Mouse (Mus musculus) ES-CJ7 (cell line): Measurements from ENCODE around the gene Ccdc87.
A peak's percentile ranks its signal among the peaks of the same experiment; 100 is the strongest.

Experiments
- DNase-seq: peaks from one replicate; pipeline ENCODE4 v3.0.0; 2011; ENCODE audit warnings: low read depth, low spot score

Gene Ccdc87

DNA sequence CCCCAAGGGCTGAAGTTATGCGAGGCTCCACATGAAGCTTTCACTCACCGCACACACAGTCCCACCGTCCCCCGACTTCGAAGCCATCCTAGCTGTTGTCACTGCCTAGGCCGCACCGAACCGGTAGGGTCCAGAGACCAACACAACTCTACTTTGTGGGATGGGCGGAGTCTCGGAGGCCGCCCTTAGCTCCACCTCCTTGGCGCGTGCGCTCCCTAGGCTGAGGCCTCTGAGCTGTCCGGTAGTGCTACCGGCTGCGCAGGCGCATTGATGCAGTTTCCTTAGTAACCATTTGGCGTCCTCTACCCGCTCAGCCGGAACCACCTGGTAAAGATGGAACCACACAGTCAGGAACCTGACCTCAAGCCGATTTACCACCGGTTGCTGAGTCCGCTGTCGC is at the start of gene Ccdc87, which contains the start of gene Ccs:
TSS of gene Ccdc87 (plus strand) at position 218 of the 400 bp plus-strand sequence.
TSS of gene Ccs (minus strand) at position 184 of the 400 bp plus-strand sequence.
- peak; percentile 98 for DNase-seq

DNA sequence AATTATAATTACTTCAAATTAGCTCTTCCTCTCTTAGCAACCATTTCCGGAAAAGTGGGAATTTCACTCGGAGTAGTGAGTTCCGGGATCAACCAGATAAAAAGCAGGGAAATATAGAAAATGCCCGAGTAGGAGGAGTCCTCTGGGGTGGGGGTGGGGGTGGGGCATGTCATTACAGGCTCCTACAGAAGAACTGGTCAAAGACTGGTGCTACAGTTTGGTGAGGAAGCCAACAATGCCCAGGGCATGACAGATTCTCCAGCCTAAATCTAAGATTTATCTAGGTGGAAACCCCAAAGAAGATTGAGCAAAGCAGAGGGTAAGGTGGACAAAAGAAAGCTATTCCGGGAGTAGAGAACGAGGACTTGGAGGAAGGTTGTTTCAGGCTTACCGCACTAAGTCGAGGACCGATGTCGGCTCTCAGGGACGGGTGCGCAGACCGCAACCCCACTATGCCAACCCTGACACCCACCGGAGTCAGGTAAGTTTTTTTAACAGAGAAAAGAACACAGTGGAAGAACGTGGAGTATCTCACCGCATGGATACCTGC is 45.8 kb upstream of the Ccdc87 start:
- DNase-seq = no peak

DNA sequence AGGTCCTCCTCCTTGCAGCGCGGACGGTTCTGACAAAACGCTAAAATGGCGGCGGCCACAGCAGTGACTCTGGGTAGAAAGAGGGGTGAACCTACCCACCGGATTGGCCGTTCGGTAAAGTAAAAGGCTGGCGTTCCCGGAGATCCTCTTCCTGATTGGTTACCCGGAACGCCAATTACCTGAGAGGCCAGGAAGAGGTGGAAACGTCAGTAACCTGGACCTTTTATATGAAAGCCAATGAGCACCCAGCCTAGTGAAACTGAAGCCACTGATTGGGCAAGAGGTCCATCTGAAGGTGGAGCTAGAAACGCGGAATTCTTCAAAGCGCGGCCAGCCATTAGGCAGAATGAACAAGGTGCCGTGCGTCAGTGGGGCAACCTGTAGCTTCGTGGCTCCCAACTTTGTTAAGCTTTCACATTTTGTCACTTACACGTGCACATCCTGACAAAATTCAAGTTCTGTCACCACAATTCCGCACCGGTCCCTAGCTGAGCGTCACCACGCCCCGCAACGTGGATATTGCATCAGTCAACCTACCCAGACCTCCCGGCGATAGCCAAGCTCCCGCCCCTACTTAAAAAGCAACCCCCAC is 45.2 kb upstream of the Ccdc87 start, which contains the start of gene Rbm4:
TSS of gene Rbm4 (minus strand) at position 71 of the 592 bp plus-strand sequence.
- DNase-seq = peak; percentile 99

DNA sequence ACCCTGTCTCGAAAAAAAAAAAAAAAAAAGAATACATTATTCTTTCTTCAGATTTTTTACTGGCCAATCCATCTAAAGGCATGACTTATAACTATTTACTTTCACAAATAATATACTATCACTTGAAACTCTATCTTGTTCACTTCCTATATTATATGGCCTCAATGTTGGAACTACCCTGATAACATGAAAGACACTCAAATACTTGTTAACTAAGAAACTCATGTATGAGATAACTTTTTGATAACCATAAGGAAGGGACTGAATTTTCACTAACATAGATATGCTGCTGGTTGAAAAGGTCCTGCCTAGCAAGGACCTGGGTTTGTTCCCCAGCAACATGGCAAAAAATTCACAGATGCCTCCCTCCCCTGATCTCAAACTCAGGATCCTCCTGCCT is 43.2 kb upstream of the Ccdc87 start:
- no peak for DNase-seq

DNA sequence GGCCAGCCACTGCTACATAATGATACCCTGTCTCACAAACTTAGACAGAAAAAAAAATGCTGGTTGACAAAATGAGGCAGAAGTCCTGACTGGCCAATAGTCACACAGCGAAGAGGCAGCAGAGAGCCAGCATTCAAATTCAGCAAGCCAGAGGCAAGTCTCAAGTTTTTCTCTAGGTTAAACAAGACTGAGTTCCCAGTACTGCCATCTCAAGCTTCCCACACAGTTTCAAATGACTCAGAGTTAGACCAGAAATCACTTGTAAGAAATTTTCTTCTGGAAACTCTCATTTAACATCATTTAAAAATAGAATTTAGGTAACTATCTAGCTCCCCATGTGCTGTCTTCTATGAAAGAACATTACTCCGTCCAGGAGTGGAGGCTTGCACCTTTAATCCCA is 41.3 kb upstream of the Ccdc87 start:
- no peak for DNase-seq

DNA sequence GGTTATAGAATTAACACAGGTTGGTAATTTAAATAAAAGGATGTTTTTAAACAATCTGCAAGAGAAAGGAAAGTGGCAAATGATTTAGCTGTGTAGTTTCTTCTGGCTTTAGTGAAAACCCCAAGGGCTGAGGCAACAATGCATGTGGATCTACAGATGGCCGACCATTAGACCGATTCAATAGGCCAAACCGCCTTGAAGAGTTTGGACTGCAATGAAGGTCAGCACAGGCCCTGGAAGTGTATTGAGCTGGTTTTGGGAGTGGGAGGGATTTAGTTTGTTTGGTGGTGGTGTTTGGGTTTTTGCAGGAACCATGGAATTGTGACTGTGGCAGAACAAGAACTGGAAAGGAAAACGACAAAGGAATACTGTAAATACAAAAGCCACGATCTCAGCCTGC is 40.1 kb upstream of the Ccdc87 start:
- no peak for DNase-seq

DNA sequence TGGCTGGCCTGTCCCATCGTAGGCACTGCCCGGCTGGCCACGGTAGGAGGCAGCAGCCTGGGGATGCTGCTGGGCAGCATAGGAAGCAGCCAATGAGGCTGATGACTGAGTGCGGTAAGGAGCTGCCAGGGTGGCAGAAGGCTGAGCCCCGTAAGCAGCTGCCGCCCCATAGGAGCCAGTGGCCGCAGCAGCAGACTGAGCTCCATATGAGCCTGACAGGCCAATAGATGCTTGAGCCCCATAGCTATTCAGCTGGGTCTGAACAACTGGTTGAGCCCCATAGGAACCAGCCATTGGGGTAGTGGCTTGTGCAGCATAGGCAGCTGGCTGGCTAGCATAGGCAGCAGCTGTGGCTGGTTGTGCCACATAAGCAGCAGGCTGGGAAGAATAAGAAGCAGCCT is 36.5 kb upstream of the Ccdc87 start:
- DNase-seq = no peak

DNA sequence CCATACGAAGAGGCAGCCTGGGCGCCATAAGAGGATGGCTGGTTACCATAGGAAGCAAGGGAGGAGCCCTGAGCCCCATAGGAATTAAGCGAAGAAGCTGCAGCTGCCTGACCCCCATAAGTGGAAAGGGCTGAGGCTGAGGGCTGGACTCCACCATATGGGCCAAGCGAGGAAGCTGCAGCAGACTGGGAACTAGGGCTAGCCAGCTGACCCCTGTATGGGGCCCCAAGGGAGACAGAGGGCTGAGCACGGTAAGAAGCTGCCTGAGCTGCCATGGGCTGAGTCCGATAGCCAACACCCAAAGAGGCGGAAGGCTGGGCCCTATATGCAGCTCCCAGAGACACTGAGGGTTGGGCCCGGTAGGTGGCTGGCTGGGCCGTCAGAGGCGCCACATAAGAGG is 35.9 kb upstream of the Ccdc87 start:
- DNase-seq = no peak

DNA sequence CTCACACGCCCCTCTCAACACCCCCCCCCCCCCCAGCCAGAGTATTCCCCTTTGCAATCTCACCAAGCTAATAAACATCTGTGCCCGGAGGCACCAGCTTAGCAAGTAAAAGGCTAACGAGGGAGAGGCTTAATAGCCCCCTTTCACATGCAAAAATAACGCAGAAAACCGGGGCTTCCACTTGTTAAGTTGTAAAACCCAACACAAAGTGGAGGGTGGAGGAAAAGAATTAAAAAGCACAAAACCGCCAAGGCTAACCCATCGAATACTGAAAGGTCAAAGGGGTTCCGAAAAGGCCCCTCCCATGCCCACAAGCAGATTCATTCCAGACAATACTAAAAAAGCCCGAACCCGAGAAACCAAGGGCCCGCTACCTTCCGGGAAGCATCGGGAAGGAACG is 28.9 kb upstream of the Ccdc87 start:
- DNase-seq = peak; percentile 98

DNA sequence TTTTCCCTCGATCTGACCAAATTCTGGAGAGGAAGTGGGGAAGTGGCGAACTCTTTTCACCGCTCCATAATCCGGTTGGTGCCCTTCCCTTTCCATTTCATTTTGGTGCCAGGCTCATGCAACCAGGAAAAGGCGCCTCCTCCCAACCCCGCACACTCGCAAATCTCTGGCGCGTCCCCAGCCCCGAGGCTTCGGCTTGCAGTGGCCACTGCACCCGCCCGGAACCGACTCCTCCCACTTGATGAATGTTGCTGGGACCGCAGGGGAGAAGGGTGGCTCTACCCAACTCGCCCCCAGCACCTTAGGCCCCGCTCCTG is 28.5 kb upstream of the Ccdc87 start:
- DNase-seq = no peak

DNA sequence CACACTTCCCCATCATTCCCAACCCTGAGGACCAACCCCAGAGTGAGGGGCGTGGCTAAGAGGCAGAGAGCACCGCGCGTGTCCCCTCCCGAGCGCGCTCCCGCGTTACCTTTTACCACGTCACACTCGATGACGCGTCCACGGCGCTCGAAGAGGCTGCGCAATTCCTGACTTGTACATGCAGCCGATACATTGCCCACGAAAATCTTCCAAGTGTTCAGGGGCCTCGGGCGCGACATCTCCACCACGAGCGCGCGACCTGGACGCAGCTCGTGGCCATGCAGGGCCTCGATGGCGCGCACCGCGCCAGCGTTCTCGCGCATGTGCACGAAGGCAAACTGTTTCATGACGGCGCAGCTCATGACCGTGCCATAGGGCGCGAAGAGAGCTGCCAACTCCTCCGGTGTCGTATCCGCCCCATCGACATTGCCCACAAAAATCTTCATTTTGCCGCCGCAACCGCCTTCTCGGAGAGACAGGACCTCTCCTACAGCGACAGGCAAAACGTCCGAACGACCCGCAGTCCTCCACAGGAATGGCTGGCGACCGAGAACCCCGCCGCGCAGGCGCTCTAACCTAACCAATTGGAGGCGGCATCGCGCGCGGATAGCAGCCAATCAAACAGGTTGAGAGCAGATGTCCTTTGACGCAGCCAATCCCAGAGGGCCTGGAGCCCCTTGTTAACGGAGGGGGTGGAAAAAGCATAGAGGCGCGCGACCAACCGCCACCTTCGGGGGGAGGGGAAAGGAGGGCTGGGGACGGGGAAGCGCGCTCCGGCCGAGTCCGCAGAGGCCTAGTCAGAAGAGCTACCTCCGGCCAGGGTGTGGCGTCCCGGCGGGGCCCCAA is 27.9 kb upstream of the Ccdc87 start, which contains the start of the genes Gm21992 and Rbm14:
TSS of gene Gm21992 (minus strand) at position 550 of the 846 bp plus-strand sequence.
TSS of gene Rbm14 (minus strand) at position 572 of the 846 bp plus-strand sequence.
- peak; percentile 99 for DNase-seq

DNA sequence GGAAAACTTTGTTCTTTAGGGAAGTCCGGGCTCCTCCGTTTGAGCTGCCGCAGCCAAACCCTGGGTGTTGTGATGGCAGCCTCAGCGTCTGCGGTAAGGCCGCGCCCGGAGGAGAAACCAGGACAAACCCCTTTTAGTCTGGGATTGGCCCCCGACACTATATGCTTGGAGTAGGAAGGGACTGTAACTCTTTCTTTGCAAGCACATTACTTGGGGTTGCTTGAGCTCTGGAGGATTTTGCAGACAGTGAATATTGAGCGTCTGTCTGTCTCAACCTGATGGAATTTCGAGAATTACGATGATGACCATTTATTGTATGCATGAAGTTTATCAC is 27.3 kb upstream of the Ccdc87 start:
- no peak for DNase-seq

DNA sequence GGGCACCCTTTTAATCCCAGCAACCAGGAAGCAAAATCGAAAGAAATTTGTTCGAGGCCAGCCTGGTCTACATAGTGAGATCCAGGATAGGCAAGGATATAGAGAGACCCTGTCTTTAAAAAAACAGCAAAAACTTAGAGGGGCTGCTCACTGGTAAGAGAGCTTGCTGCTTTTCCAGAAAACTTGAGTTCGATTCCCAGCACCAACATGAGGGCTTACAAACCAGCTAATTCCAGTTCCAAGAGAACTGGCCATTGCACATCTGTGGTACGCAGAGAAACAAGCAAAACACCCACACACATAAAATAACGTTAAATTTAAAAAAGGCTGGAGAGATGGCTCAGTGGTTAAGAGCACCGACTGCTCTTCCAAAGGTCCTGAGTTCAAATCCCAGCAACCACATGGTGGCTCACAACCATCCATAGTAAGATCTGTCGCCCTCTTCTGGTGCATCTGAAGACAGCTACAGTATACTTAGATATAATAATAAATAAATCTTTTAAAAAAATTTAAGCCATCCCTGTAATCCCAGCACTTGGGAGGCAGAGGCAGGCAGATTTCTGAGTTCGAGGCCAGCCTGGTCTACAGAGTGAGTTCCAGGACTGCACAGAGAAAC is 26.7 kb upstream of the Ccdc87 start:
- peak; percentile 58 for DNase-seq

DNA sequence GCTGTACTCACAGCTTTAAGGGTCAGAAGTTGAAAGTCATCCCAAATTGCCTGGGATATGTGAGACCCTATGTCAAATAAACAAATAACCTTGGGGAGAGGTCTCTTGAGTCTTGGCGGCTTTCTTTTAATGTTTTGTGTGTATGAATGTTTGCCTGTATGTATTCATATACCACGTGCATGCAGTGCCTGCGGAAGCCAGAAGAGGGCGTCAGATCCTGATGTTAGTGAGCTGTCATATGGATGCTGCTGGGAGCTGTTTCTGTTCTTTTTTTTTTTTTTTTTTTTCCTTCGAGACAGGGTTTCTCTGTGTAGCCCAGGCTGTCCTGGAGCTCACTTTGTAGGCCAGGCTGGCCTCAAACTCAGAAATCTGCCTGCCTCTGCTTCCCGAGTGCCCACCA is 26.2 kb upstream of the Ccdc87 start:
- DNase-seq = peak; percentile 86

DNA sequence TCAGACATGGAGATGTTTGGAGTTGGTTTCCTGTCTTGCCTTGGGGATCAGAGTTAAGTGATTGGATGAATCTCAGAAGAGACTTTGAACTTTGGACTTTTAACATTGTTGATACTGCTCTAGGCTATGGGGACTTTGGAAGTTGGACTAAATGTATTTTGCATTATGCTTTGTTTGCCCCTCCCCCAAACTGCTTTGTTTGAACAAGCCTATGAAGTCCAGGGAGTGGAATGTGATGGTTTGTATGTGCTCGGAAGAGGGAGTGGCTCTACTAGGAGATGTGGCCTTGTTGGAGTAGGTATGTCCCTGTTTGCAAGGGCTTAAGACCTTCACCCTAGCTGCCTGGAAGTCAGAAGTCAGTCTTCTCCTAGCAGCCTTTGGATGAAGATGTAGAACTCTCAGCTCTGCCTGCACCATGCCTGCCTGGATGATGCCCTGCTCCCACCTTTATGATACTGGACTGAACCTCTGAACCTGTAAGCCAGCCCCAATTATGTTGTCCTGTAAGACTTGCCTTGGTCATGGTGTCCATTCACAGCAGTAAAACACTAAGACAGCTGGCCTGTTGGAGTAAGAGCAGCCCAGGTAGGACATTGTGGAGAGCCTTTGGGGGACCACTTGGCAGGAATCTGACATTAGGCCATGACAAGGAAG is 21.9 kb upstream of the Ccdc87 start:
- DNase-seq = peak; percentile 51

DNA sequence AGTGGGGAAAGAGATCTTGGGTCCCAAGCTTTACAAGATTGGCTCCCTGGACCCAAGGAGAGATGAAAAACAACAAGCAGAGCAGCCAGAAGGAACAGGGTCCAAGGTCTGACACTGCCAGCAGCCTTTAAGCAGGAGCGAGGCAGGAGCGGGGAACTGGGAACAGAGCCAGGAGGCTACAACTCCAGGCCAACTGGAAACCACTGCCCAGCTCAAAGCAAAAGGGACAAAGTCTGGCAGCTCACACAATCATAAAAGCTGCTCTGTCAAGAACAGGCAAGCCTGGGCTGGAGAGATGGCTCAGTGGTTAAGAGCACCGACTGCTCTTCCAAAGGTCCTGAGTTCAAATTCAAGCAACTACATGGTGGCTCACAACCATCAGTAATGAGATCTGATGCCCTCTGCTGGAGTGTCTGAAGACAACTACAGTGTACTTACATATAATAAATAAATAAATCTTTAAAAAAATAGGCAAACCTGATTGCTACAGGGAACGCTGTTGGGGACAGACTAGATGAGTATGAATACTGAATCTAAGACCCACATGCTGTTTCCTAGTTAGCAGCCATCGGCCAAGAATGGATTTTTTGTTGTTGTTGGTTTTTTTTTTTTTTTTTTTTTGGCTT is 18.4 kb upstream of the Ccdc87 start:
- DNase-seq = no peak

DNA sequence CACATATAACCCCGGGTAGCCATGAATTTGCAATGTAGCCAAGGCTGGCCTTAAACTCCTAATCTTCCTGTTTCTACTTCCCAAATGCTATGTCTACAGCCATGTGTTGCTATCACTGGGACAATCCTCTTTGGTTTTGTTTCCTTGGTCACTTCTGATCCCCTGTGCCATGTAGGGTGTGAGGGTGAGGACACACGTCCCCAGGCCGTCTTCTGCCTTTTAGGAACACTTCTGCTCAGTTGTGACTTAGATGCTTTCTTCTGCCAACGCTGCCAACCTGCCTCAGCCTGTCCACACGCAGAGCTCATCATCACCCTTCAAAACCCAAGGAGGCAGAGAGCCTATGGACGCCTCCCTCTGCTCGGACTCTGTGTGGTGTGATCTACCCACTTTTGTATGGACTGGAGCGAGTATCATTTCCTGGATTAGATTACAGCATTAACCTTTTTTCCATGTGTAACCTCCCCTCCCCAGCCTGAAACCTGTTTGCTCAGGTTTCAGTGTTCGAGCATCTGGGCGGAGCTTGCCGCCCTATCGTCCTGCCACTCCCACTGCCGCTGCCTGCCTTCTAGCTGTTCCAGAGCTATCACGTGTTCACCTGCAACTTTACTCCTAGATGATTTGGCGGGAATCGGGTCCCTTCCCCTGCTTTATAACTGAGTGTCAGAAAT is 10.6 kb upstream of the Ccdc87 start:
- peak; percentile 85 for DNase-seq

DNA sequence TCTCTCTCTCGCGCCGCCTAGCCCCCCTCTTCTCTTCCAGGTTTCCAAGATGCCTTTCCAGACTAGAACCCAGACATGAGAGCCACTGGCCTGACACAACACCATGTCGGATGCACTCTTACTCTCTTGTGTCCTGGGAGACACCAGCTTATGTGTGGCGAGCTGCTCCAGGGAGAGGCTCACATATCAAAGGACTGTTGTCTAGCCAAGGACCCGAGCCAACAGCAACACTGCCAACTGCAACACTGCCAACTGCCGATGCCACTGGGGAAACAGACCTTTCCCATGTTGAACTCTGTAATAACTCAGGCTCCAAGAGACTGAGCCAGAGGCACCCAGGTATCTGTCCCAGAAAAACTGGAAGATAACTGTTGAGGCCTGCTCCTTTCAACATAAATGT is 10.0 kb upstream of the Ccdc87 start:
- no peak for DNase-seq

DNA sequence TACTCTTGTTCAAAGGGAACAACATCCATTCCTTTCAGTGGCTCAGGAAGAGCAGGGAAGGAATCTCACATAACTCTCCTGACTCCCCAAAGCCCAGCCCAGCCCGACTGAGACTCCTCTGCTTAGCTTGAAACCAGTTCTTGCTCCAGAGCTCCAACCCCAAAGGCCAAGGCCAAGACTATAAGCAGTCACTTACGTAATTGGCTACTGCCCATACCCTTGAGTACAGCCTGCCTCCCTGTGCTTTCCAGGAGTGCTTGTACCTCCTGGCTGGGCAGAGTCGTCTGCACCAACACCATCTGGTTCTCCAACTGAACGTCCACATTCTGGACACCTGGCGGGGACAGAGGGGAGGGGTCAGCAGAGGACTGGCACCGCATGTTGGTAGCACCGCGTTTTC is 5.2 kb upstream of the Ccdc87 start:
- DNase-seq = no peak

DNA sequence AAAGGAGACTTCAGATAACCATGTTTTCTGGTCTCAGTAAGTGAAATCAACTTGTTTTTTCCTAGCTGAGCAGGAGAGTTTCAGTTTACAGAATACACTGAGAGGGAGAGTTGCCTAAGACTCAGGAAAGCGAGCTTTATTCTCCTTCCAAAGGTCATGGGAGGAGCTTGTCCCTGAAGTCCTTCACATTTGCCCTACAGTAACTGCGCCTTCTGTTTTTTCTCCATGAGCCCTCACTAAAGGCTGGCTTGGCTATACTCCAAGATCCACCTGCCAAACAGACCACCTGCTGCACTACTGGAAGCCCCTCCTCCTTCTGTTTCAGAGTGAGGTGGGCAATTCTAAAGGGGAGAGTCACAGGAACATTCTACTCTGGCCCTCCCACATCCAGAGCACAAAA is 3.1 kb upstream of the Ccdc87 start:
- peak; percentile 55 for DNase-seq

DNA sequence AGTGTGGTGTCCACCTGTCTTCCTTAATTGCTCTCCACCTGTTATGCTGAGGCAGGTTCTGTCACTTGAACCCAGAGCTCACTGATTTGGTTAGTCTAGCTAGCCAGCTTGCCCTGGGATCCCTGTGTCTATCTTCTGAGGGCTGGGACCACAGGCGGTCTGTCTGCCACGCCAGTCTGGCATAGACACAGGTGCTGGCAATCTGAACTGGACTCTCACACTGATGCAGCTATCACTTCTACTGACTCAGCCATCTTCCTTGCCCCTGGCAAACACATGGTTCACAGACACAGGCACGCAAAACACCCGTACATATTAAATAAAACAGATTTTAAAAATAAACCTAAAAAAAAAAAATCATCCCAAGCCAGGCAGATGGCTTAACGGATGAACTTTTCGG is 2.1 kb upstream of the Ccdc87 start:
- DNase-seq = no peak
